Mouse (Mus musculus) adrenal gland, postnatal 4 days (tissue): ENCODE measurements around the gene Plppr3. TPM values are rescaled to one million over a fixed set of nuclear protein-coding genes. Genes with fewer than 3 reads are reported as not detected.
"Not testable (repeated sequence)": the region's sequence is repeated elsewhere in the genome, so short reads cannot be mapped to it uniquely, and the experiment has no call there.

Source experiments
- DNase-seq, 2 experiments: peaks; one replicate each; pipeline ENCODE4 v3.0.0; 2021 to 2022; ENCODE audit warnings: low spot score in 2 of 2, mixed read lengths in 2 of 2
- total RNA-seq, 2 experiments: library from RNA; stranded (reverse); gene quantifications; 2 replicates each; pipeline ENCODE4 v1.2.3; 2021

The Plppr3 gene
- total RNA-seq, 2 experiments from 2014 or later = 8.6 to 14.8 TPM

DNA sequence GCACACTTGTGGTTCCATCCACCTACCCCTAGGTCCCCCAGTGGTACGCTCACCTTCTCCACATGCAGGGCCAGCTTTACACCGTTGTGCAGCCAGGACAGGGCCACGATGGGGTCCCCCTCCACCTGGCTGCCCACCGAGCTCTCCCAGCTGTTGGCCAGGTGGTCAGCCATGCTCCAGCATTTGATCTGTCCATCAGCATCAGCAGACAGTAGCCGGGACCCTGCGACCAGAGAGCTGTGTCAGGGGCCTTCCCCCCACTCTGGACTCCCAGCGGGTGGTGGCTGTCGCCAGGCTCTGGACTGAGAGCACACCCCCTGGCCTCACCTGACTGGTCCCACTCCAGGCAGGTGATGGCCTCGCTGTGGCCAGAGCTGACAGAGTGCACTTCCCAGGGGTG lies 32.3 kb upstream of the Plppr3 start:
- DNase-seq = no peak

DNA sequence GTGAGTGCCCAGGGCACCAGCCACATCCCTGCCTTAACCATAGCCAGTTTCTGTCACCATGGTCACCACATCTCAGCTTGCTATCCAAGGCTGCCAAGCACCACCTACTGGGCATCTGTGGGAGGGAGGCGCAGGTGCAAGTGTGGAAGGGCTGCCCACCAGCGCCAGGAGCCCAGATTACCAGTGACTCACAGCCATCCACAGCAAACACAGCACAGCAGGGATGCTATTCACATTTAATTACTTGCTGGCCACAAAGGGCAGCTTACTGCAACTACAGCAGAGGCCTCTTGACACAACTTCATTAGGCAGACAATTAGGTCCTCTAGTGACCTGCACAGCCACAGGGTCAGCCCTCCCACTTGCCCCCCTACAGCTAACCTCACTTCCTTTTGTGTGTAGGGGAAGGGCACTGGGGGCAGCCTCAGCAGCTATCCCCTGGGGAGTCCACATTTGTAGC lies 26.5 kb upstream of the Plppr3 start:
- DNase-seq = no peak

DNA sequence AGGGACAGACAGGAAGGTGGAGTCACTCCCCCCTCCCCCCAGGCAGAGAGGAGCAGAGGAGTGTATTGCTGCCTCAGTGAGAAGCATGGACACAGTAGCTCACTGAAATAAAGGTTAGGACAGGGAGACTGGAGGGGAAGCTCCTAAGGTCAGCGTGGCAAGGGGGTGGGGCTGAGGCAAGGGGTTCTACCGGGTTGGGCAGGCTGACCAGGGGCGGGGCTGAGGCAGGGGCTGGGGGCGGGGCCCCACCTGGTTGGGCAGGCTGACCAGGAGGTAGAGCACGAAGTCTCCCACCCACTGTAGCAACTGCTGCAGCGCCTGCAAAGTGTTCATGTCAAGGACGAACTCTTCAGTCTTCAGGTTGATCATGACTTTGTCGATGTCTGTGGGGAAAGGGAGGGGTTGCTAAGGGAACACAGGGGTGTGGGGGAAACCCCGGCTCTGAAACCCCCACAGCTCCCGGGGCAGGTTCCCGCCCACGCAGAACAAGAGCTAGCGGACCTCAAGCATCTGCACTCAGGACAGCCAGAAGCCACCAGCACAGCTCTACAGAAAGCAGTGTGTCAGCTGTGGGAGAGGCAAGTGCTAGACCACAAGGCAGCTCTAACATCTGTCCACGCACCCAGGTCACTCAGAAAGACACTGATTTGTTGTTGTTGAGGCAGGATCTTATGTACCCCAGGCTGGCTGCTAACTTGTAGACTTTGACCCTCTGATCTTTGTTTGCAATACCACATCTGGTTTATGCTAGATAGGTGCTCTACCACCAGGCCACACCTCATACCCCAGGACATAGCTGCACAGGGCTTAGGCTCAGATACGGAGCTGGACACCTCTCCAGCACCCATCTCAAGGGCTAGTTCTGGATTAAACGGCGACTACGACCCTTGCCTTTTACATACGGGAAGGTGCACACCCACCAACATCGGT lies 23.1 kb upstream of the Plppr3 start:
- DNase-seq = no peak

DNA sequence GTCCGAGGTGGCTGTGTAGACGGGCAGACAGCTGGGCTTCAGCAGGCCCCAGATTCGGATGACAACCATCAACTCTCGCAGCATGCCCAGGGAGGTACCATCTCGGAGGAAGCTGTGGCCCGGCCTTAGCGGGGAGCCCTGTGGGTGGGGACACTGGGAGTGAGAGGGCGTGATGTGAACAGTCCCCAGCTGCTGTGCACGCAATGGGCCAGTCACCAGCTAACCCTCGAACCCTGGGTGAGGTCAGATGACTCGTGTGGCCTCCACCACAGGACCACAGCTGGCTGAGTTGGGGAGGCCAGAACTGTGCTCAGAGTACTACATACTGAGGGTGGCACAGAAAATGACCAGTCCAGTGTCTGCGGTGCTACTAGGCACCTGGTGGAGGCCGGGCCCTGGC lies 22.4 kb upstream of the Plppr3 start:
- DNase-seq = no peak

DNA sequence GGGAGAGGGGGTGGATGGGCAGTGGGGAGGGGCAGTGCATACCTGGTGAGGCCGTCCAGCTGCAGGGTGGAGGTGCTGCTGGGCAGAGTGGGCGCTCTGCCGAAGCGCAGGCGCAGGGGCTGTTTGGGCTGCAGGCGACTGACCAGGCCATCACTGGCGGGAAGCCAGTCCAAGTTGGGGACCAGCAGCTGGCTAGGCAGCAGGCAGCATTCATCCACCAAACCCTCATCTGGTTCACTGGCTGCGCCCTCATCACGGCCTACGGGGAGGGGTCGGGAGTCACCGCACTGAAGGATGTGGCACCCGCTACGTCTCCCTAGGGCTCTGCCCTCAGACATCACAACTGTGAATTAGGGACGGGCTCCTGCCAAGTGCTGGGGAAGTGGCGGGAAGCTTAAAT lies 21.9 kb upstream of the Plppr3 start:
- no peak for DNase-seq

DNA sequence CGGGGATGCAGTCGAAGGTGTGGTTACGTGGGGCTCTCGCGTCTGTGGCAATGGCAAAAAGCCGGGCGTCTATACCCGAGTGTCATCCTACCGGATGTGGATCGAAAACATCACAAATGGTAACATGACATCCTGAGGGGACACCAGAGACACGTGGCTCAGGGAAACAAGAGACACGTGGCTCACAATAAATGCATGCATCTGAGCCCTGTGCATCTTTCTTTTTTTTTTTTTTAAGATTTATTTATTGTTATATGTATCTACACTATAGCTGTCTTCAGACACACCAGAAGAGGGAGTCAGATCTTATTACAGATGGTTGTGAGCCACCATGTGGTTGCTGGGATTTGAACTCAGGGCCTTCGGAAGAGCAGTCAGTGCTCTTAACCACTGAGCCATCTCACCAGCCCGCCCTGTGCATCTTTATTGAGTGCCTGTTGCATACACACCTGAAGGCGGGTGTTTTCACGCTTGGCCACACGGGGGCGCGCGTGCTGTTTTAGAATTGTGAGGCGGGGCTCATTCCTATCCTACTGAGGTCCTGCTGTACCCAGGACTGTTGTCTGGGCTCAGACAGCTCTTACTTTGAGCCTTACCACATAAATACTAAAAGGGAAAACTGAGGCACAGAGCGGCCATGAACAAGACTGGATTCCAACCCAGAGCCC lies 18.2 kb upstream of the Plppr3 start:
- DNase-seq = peak; percentile 42 to 77

DNA sequence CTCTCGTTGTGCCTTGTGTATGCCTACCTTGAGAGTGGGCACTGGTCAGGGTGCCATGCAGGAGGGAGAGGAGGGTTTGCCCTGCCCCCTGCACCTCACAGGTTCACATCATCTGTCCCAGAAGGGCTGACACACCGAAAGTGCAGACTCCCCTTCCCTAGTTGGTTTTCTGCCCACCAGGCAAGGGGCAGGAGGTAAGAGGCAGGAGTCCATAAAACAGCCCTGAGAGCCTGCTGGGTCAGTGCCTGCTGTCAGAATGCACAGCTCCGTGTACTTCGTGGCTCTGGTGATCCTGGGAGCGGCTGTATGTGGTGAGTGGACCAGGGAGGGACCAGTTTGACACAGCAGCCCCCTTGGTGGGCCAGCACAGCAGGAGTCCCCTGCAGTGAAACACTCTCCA lies 16.2 kb upstream of the Plppr3 start, which contains the start of gene Cfd:
Cfd (plus strand) TSS at position 184 of the 400 bp plus-strand sequence.
- no peak for DNase-seq

DNA sequence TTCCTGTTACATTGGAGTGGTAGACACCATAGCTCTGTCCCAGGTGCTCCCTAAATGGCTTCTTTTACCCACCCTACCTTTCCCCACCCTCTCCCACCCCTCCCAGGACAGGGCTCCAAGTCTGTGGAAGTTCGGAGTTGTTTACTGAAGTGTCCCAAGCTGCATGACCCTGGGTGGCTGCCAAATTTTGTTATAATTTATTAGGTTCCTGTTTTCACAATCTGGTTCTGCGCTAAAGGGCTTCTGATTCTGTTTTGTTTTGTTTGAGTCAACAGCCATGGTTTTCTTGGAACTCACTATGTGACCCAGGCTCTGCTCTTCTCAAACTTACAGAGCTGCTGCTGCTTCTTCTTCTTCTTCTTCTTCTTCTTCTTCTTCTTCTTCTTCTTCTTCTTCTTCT lies 15.0 kb upstream of the Plppr3 start:
- no peak for DNase-seq

DNA sequence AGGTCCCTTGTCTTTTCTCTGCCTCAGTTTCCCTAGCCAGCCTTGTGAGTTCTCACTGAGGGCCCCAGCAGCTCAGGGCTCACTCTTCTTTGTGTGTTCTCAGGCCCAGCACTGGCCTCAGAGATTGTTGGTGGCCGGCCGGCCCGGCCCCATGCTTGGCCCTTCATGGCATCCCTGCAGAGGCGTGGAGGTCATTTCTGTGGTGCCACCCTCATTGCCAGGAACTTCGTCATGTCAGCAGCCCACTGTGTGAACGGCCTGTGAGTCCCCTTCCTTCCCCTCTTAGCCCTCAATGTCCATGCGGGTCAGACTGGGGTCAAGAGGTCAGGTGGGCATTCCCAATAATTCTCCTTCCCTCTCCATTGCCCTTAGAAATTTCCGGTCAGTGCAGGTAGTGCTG lies 12.2 kb upstream of the Plppr3 start:
- no peak for DNase-seq

DNA sequence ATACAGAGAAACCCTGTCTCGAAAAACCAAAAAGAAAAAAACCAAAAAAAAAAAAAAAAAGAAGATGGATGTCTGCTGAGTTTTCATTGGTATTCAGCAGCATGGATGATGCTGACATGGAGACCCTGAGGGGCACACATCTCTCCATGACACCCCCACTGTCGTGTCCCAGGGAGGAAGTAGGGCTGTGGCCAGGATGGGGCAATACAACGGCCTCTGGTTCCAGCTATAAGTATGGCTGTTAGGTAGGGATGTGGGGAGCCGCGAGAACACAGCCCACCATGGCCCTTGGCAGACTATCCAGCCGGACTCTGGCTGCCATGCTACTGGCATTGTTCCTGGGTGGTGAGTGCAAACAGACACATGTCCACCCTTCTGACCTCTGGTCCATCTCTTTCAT lies 11.6 kb upstream of the Plppr3 start, which contains the start of gene Elane:
Elane (plus strand) TSS at position 194 of the 400 bp plus-strand sequence.
- DNase-seq = no peak

DNA sequence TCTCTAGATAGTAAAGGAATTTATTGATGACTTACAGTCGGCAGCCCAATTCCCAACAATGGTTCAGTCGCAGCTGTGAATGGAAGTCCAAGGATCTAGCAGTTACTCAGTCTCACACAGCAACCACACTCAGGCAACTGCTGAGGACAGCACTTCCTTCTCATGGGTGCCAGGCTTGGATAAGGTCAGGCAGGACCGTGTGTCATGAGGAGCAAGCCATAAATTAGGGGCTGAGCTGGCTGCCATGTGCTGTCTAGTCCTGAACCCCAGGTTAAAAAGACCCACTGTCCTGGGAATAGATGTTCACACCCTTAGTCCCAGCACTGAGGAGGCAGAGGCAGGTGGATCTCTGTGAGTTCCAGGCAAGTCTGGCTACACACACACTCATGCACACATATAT lies 10.5 kb upstream of the Plppr3 start:
- DNase-seq = not testable (repeated sequence)

DNA sequence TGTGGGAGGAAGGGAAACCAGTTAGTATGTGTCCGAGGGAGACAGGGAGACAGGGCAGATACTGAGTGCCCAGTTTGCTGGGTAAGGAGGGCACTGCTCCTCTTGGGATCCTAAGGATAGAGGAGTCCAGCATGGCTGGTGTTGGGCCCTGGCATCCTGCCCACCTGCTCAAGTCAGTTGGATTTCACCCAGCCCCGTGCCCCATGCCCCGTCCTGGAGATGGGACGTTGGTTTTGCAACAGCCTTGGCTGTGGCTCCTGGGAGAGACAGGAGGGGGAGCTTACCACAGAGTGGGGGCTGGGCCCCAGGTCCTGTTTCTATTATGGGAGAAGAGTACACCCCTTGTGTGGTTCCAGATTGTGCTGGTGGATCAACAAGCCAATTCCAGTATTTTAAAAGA lies 10.0 kb upstream of the Plppr3 start:
- no peak for DNase-seq

DNA sequence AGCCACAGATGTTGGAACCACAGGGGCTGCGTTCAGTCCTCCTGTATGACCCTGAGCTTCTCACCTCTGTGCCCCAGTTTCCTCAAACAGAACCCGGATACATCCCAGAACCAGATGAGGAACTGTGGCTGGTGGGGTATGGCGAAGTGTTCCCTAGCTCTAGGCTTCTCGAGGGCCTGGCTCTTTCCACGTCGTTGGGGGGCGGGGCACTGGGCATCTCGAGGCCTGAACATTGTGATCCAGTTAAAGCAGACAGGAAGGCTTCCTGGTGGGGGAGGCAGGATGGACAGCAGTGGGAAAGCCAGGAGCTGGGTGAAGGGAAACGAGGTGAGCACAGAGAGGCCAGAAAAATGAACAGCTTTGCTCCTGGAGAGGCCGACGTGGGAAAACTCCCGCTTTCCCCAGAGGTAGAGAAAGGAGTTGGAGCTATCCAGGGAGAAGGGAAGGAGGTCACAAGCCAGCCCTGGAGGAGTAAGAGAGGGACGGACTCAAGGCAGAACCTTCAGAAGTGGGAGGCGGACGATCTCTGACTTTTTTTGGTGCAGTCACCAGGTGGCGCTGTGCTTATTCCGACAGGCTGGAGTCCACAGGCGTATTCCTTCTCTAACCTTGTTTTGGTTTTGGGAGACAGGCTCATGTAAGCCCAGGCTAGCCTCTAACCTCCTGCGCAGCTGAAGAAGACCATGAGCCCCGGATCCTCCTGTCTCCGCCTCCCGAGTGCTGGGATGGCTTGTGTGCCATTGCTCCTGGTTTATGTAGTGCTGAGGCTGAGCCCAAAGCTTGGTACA lies 9.1 kb upstream of the Plppr3 start:
- DNase-seq = peak; percentile 58 to 68

DNA sequence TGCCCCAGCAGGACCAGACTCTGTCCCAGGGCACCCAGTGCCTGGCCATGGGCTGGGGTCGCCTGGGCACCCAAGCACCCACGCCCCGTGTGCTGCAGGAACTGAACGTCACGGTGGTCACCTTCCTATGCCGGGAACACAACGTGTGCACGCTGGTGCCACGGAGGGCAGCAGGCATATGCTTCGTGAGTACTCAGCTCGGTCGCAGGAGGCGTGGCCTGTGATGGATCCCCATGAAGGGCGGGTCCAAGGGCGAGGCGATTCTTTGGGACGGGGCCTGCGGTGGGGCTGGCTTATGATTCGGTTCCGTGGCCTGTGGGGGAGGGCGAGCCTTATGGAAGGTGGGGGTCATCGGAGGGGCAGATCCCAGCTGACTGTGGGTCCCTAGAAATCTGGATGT lies 7.5 kb upstream of the Plppr3 start:
- no peak for DNase-seq

DNA sequence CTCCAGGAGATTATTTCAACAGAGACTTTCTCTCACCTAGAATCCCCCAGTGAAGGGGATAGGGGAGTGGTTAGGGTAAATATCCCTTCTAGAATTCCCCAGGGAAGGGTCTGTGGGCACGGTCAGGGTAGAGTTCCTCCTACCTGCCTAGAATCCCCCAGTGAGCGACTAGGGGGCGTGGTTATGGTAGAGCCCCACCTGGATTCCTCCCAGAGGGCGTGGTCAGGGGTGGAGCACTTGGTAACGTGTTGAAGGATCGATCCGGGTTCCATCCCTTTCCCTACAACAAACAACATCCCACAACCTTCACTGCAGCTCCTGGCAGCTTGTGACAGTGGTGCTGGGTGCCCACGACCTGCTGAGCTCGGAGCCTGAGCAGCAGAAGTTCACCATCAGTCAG lies 6.3 kb upstream of the Plppr3 start:
- DNase-seq = no peak

DNA sequence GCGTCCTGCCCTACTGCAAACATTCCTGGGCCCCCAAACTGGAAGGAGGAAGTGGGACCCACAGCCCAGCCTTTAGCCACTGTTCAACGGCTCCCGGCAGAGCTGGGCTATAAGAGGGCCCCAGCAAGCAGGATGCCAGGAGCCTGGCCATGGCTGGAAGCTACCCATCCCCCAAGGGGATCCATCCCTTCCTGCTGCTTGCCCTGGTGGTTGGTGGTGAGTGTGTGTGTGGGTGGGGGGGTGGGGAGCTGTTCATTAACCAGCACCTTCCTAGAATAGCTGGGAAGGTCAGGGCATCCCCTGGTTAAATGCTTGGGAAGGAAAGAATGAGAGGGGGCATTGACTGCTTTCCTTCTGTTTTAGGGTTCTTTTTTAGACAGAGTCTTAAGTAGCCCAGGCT lies 5.1 kb upstream of the Plppr3 start:
- no peak for DNase-seq

DNA sequence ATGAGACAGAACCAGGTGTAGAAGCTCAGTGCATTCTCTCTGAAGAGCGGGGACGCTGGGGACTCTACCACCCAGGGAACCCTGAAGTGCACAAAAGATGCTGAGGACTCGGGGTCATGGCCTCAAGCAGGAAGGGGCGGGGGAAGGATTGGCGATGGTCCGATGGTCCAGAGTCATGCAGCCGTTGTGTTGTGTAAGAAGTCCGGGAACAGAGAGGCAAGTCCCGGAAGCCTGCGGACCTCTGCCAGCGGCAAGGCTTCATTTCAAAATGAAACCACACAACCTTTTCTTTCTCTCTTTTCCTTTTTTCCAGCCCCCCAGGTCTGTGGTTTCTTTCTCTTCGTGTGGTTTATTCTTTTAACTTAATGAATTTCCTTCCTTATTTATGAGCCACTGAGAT lies 3.3 kb upstream of the Plppr3 start:
- no peak for DNase-seq

DNA sequence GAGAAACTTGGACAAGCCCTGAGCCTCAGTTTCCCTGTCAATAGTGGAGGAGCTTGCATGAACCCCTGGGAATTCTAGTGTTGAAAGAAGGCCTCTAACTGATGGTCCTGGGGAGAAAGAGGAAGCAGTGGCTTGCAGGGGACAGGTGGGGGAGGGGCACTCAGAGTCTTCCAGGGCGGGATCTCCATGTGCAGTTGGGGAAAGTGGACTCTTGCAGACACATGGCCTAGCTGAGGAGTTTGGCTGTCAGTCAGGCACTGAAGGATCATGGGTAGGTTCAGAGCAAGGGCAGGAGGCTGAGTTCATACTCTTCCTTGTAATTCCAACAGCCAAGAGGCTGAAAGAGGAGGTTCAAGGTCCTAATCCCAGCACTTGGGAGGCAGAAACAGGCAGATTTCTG lies 2.7 kb upstream of the Plppr3 start:
- no peak for DNase-seq

DNA sequence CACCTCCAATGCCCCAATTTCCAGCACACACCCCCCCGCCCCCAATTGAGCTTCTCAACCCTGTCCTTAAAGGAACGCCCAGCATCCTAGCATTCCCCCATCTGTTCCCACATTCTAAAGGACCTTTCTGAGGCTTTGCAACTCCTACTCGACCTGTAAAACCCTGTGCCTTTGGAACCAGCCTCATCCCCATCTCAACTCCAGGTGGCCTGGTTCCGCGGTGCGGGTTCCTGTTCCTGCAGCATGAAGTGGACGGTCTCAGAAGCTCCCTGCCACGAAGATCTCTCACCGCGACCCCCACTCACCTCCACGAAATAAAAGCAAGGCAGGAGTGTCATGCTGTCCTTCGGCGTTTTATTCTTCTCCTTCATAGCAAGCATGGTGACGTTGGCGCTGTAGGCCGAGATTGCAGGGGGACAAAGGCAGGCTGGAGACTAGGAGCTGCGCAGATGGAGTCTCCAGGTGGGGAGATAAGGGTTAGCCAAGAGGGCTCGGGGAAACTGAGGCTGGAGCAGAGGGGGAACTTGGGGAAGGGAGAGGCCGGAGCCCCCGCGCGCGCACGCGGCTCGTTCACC lies 632 bp downstream of the Plppr3 start:
- DNase-seq = no peak

DNA sequence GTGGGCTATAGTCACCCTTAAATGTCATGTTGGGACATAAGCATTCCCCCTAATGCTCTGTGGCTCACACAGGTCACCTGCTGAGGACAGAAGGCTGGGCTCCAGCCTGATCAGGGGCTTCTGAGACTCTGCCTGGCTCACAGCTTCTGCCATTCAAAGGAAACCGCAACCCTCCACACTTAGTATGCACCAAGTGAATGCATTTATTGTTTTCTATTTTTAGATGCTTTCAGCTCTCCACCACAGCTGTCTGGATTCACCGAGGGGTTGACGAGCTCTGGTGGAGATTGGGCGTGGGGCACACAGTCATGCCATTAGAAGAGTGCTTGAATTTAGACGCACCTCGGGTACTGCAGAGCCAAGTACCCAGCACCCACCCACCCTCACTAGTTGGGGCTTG lies 1.1 kb downstream of the Plppr3 start:
- DNase-seq = no peak

DNA sequence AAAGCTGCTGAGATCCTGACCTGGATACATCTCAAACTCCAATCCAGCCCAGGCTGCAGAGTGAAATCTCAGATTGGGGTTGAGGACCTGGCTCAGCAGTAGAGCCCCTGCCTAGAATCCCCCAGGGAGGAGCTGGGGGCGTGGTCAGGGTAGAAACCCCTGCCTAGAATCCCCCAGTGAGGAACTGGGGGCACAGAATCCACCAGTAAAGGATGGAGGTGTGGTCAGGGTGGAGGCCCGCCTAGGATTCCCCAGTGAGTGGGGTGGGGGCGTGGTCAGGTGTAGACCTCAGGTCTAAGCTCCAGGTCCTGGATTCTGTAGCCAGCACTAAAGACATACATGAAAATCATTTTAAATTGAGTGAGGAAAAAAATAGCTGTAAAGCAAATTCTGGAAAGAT lies 1.6 kb downstream of the Plppr3 start:
- DNase-seq = no peak
